Mouse (Mus musculus) embryonic facial prominence, embryonic 10.5 days (tissue): ENCODE results near the gene Bmpr1b. TPM values are rescaled to one million over a fixed set of nuclear protein-coding genes. Genes with fewer than 3 reads are reported as not detected.

ENCODE experiments used
- DNase-seq: peaks from one replicate; pipeline ENCODE4 v3.0.0-alpha.2; 2017; ENCODE audit warnings: low spot score
- H3K27ac ChIP-seq: fragments of 300-500 bp; sonication (generic); replicated peaks from 2 replicates; pipeline ENCODE4 v1.5.1; 2016; ENCODE audit warnings: mild to moderate bottlenecking
- H3K27me3 ChIP-seq: fragments of 300-500 bp; sonication (generic); replicated peaks from 2 replicates; pipeline ENCODE4 v1.6.1; 2016; ENCODE audit warnings: low read depth, mild to moderate bottlenecking; ENCODE audit not compliant: poor library complexity, severe bottlenecking
- H3K36me3 ChIP-seq: fragments of 300-500 bp; sonication (generic); replicated peaks from 2 replicates; pipeline ENCODE4 v1.6.1; 2016; ENCODE audit warnings: mild to moderate bottlenecking, moderate library complexity
- H3K4me1 ChIP-seq: fragments of 300-500 bp; sonication (generic); 2 replicates; pipeline ENCODE4 v1.6.1; 2016
- H3K4me3 ChIP-seq: fragments of 300-500 bp; sonication (generic); 2 replicates; pipeline ENCODE4 v1.5.1; 2016; ENCODE audit warnings: mild to moderate bottlenecking, moderate library complexity
- H3K9me3 ChIP-seq: fragments of 300-500 bp; sonication (generic); 2 replicates; pipeline ENCODE4 v1.6.1; 2016; ENCODE audit warnings: mild to moderate bottlenecking
- WGBS: fragments of 180-500 bp; shearing (Covaris S2); methylation state at CpG from one replicate; pipeline ENCODE4 v1.1.7; 2016; 5-methylcytosine and 5-hydroxymethylcytosine counted together
- polyA plus RNA-seq: library from polyadenylated mRNA; unstranded; fragments of >200 nt; fragmentation: Nextera tagmentation; extraction: Ambion mirVana; gene quantifications from 2 replicates; pipeline ENCODE4 v1.2.1, GENCODE M21; 2016

Gene Bmpr1b
- polyA plus RNA-seq, 1 experiment from 2014 or later = 14.1 TPM

DNA sequence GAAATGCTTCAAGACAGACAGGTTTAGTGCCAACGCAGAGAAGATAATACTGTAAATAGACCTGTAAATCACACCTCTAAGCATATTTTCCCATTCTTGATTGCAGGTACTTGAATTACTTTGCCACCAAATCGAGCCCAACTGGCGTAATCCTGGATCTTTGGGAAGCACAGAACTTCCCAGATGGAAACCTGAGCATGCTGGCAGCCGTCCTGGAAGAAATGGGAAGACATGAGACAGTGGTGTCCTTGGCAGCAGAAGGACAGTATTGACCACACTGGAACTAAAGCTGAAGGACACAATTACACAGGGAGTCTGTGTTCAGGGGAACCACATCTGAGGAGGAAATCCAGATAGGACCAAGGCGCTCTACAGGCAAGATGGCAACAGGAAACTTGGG, 340.9 kb downstream of the Bmpr1b start:
- 85% methylated on average over 5 of the region's 5 CpGs for WGBS
- peaks cover 10% of the 10 kb centered on the region; the same call in 1 of the 2 replicates for H3K36me3 ChIP-seq
- H3K27ac ChIP-seq = no peak overlapping the region
- H3K4me1 ChIP-seq = 0 out of 2 replicates have a peak, but pooled peaks cover 4% of the 10 kb centered on the region
- H3K9me3 ChIP-seq = no peaks in the 10 kb centered on the region
- DNase-seq = no peak
- no peak overlapping the region for H3K4me3 ChIP-seq
- no peaks in the 10 kb centered on the region for H3K27me3 ChIP-seq

DNA sequence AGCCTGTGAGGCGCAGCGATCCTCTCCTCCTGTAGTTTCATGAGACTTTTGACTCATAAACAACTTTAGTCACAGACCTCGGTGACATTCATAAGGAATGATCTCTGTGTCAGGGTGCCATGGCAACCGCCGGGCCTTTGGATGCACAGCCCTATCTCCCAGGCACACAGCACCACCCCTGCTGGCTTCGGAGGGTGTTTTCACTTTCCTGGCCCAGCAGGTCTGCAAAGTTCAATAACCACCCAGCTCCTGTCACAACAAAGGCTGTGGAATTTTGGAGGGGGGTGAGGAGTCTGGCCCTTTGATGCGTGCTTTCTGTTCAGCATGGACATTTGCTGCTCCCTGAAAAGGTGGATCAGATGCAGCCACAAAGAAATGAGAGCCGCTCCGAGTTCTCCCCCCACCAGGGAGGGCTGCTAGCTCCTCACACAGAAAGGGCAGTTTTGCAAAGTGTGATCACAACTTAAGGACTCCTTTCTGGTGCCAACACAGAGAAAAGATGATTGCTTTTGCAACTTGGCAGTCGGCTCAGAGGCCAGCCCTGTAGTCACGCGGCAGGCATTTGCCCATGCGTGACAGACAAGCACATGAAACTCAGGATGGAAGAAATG, 349.8 kb downstream of the Bmpr1b start:
- peak overlapping the region; percentile 4 for H3K27ac ChIP-seq
- peak overlapping the region; percentile 8; the same call in 1 of the 2 replicates for H3K4me3 ChIP-seq
- 0 out of 2 replicates have a peak, but pooled peaks cover 6% of the 10 kb centered on the region for H3K27me3 ChIP-seq
- WGBS = 23% methylated on average over 13 of the region's 13 CpGs
- H3K36me3 ChIP-seq = peaks cover 8% of the 10 kb centered on the region; the same call in 1 of the 2 replicates
- no peaks in the 10 kb centered on the region for H3K9me3 ChIP-seq
- peak; percentile 71 for DNase-seq
- H3K4me1 ChIP-seq = peaks cover 21% of the 10 kb centered on the region

DNA sequence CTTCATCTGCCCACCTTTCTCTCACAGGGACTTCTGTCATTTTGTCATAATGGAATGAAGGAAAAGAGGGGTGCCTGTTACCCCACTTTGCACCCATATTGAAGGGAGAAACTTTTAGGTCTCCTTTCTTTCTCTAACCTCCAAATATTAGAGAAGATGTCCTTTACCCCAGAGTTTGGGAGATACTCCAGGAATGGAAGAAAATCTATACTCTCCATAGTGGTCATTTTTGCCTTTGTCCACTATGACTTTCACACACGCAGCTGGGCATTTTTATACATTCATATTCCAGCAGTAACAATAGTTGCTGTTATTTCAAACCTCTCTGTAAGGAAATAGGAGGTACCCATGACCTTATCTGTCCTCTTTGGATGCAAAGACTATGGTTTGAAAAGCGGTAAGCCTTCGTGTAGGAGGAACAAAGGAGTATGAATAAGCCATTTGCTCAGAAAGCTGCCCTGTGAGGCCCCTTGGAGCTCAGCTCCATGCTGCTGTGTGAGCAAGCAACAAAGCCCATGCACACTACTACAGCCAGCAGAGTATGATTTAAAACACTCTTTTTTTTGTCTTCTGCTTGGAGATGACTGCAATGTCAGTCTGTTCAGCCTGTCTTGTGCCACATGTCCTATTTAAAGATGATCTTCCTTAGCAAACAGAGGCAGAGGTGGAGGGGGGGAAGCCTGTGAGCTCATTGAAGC, 350.5 kb downstream of the Bmpr1b start:
- 0 out of 2 replicates have a peak, but pooled peaks cover 6% of the 10 kb centered on the region for H3K27me3 ChIP-seq
- H3K4me3 ChIP-seq = peak overlapping the region; percentile 8; the same call in 1 of the 2 replicates
- 49% methylated on average over 3 of the region's 3 CpGs for WGBS
- peak overlapping the region; percentile 4 for H3K27ac ChIP-seq
- H3K36me3 ChIP-seq = peaks cover 8% of the 10 kb centered on the region; the same call in 1 of the 2 replicates
- H3K4me1 ChIP-seq = peaks cover 21% of the 10 kb centered on the region
- DNase-seq = no peak
- H3K9me3 ChIP-seq = no peaks in the 10 kb centered on the region

DNA sequence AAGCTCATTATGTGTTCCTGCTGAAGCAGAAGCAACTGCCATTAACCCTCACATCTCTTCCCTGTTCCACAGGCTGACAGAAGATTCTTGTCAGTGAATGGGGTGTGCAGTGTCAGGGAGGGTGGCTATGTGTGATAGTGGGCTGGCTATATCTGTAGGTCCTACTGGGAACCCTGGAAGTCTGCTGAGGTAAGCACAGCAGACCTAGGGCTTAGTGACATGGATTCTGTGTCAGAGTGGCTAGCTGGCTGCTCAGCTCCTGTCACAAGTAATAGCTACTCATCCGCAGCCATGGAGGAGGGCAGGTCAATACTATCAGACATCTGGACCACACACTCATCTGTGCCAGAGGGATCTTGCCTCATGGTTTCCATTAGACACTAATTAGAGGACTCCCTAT, 354.4 kb downstream of the Bmpr1b start:
- Histone ChIP-seq H3K27me3 (0 out of 2 replicates have a peak, but pooled peaks cover 6% of the 10 kb centered on the region), H3K36me3 (peaks cover 8% of the 10 kb centered on the region; the same call in 1 of the 2 replicates), H3K9me3 (no peaks in the 10 kb centered on the region), H3K4me3 (no peak overlapping the region), H3K27ac (no peak overlapping the region), H3K4me1 (peaks cover 24% of the 10 kb centered on the region)
- DNase-seq = peak; percentile 29
- WGBS = 30% methylated on average over 1 of the region's 1 CpGs

DNA sequence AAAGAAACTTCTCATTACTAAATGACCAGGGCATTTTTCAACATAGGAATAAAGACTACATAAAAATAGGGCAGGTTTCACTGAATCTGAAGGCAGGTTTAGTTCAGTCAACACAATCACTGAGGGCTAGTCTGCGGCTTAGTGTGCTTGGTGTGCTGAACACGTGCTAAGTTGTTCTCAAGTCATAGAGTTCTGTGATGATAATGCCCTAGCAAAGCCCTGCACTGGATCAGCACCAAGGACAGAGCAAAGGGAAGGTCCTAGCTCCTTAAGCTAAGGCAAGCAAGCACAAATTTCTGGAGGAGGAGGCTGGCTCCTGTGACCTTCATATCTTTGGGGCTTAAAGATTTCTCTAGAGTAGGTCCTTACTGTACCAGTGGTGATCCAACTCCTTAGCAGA, 357.9 kb downstream of the Bmpr1b start:
- 21% methylated on average over 2 of the region's 2 CpGs for WGBS
- Histone ChIP-seq H3K4me3 (no peak overlapping the region), H3K36me3 (no peaks in the 10 kb centered on the region)

DNA sequence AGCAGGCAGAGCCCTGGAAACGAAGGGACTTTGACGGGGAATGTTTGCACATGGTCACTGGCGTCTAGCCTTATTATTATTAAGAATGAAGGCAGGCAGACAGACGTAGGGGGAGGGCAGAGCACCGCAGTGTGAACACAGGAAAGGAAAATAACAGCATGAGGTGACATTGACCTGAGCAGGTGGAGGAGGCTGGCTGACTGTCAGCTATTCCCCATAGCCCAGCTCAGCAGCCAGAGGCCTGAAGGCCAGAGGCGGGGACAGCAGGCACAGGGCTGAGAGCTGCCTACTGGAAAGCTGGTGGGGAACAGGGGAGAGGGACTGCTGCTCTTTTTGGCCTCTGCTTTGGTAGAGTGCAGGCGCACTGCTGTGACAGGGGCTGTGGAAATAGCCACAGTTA, 358.3 kb downstream of the Bmpr1b start:
- Histone ChIP-seq H3K27me3 (no peaks in the 10 kb centered on the region), H3K4me1 (peaks cover 10% of the 10 kb centered on the region), H3K9me3 (no peaks in the 10 kb centered on the region), H3K36me3 (no peaks in the 10 kb centered on the region), H3K27ac (no peak overlapping the region), H3K4me3 (no peak overlapping the region)
- no peak for DNase-seq
- WGBS = 55% methylated on average over 7 of the region's 7 CpGs

More for the DNA sequence above, 357.9 kb downstream of the Bmpr1b start:
- Histone ChIP-seq H3K9me3 (no peaks in the 10 kb centered on the region), H3K4me1 (peaks cover 10% of the 10 kb centered on the region), H3K27me3 (no peaks in the 10 kb centered on the region), H3K27ac (no peak overlapping the region)
- DNase-seq = peak; percentile 70

DNA sequence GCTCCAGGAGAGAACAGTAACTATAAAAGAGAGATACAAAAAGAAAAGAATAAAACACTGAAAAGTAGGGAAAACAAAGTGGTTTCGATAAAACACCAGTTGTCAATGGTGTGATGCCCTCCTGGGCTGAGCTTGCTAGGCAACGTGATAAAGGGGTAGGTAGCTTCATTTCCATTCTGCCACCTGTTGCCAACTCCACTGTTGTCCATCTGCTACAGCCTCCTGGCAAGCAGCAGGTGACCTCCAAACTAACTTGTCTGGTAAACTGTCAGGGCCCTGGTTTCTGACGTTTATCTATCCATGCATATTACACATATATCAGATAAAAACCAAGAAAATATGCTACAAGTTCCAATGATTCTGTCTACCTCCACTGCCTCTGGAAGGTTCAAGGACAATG, 359.6 kb downstream of the Bmpr1b start:
- no peak for DNase-seq
- Histone ChIP-seq H3K27ac (no peak overlapping the region), H3K27me3 (no peaks in the 10 kb centered on the region), H3K9me3 (no peaks in the 10 kb centered on the region), H3K4me1 (peaks cover 5% of the 10 kb centered on the region), H3K36me3 (no peaks in the 10 kb centered on the region), H3K4me3 (no peak overlapping the region)
- WGBS = 83% methylated on average over 3 of the region's 3 CpGs

DNA sequence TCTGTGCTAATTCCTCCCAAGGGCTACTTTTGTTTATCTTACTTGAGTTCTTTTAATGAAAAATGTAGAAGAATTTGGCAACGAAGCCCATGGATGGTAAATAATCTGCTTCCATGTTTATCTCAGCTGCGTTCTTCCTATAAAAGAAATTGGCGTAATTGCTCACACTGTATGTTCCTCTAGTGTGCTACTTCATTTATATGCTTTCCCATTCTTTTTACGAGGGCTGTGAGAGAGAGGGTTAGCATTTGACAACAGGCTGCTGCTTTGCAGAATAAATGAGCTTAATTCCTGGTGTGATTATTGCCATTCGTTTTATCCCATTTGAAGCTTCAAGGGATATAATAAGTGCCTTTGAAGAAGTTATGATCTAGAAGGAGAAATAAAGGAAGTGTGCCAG, 365.1 kb downstream of the Bmpr1b start:
- no peak for DNase-seq
- Histone ChIP-seq H3K36me3 (peaks cover 9% of the 10 kb centered on the region), H3K4me3 (no peak overlapping the region), H3K27ac (no peak overlapping the region), H3K27me3 (no peaks in the 10 kb centered on the region), H3K4me1 (no peaks in the 10 kb centered on the region), H3K9me3 (no peaks in the 10 kb centered on the region)
- 90% methylated on average over 5 of the region's 5 CpGs for WGBS

DNA sequence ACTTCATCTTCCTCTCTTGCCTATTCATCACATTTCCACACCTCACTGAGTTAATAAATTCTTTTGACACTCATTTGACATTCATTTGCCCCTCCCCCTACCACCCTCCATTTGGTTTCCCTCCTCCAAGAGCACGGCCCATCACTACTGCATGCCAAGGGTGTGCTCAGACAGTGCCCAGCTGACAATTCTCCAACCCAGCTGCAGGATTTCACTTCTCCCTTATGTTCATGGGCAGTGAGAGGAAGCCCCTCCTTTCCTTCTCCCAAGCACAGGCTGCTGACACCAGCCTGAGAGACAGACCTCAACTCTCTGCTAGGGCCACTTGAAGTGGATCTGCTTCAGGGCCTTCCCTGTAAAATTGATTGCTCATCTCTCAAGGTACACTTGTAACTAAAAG, 371.4 kb downstream of the Bmpr1b start:
- H3K27ac ChIP-seq = no peak overlapping the region
- no peaks in the 10 kb centered on the region for H3K4me1 ChIP-seq
- no peaks in the 10 kb centered on the region for H3K9me3 ChIP-seq
- no peak overlapping the region for H3K4me3 ChIP-seq
- WGBS = 75% methylated on average over 1 of the region's 1 CpGs
- no peaks in the 10 kb centered on the region for H3K27me3 ChIP-seq
- H3K36me3 ChIP-seq = peaks cover 4% of the 10 kb centered on the region
- DNase-seq = no peak

DNA sequence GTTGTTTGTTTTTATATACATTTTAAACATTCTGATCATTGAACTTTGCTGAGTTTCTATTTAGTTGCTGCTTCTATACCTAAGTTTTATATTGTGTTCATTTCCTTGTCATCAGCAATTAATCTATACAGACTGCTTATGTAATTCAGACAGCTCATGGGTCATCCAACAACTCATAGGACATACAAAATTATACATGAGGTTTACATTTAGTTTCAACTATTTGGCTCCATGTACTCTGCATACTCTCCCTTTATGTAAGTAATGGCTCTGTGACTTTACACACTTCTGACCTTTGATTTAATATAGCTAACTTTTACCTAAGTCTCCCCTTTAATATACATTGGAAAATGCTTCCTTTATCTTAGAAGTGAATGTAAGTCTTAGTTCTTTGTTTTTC, 371.9 kb downstream of the Bmpr1b start:
- Histone ChIP-seq H3K27me3 (no peaks in the 10 kb centered on the region), H3K36me3 (peaks cover 4% of the 10 kb centered on the region), H3K27ac (no peak overlapping the region), H3K9me3 (no peaks in the 10 kb centered on the region), H3K4me3 (no peak overlapping the region), H3K4me1 (no peaks in the 10 kb centered on the region)
- no peak for DNase-seq

DNA sequence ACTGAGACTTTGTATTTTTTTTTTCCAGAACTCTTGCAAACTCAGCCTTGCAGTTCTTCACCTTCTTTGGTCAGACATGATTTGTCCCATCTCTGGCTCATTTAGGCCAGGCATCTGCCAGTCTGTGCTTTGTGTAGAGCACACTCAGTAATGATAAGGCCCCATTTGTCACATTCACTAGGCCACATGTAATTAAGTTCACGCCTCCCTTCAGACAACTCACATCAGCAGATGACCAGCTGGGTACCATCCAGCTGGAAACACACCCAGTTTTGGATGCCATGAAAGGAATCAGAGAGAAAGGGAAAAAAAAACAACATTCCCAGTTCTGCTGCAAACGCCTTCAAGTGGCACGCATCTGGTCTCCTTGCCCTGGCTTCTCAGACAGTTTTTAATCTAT, 374.9 kb downstream of the Bmpr1b start:
- H3K9me3 ChIP-seq = no peaks in the 10 kb centered on the region
- H3K4me1 ChIP-seq = no peaks in the 10 kb centered on the region
- DNase-seq = no peak
- no peak overlapping the region for H3K27ac ChIP-seq
- no peaks in the 10 kb centered on the region for H3K27me3 ChIP-seq
- no peak overlapping the region for H3K4me3 ChIP-seq
- WGBS = 92% methylated on average over 3 of the region's 3 CpGs
- 0 out of 2 replicates have a peak, but pooled peaks cover 4% of the 10 kb centered on the region for H3K36me3 ChIP-seq

DNA sequence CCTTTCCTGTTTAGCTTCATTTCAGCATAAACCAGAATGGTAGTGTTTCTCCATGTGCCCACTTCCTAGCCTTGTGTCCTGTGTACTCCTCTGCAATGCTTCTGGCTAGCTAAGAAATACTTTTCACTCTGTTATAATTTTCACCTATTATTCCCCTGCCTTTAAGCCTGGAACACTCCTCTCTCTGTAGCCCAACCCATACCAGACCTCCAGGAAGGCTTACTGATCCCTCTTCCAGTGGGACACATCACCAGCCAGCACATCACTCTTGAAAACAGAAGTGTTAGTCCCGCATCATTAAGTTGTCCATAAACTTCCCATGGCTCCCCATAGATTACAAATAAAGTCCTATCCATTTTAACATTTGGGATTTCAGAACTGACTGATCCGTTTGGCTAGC, 375.5 kb downstream of the Bmpr1b start:
- 87% methylated on average over 2 of the region's 2 CpGs for WGBS
- Histone ChIP-seq H3K36me3 (0 out of 2 replicates have a peak, but pooled peaks cover 4% of the 10 kb centered on the region), H3K27ac (no peak overlapping the region), H3K4me3 (no peak overlapping the region), H3K27me3 (no peaks in the 10 kb centered on the region), H3K4me1 (no peaks in the 10 kb centered on the region), H3K9me3 (no peaks in the 10 kb centered on the region)
- no peak for DNase-seq

DNA sequence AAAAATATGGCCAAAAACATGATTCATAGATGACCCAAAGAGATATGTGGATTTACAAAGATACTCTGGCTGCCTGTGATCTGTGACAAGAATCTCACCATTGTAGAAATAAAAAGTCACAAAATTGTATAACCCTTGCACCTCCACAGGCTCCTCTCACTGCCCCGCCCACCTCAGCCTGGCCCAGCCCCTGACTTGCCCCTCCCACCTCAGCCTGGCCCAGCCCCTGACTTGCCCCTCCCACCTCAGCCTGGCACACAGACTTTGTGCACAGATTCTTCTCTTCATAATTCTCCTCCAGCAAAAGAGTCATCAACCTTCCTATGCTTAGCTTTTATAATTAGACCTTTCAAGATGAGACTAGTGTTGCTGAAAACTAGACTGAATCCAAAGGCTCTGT, 377.1 kb downstream of the Bmpr1b start:
- Histone ChIP-seq H3K27me3 (no peaks in the 10 kb centered on the region), H3K36me3 (0 out of 2 replicates have a peak, but pooled peaks cover 4% of the 10 kb centered on the region), H3K9me3 (no peaks in the 10 kb centered on the region), H3K27ac (no peak overlapping the region), H3K4me3 (no peak overlapping the region), H3K4me1 (no peaks in the 10 kb centered on the region)
- DNase-seq = no peak
- 75% methylated on average over 1 of the region's 1 CpGs for WGBS
